Mouse (Mus musculus) frontal cortex, postnatal 25 days (tissue): ENCODE measurements around the gene Heg1.

ENCODE experiments used
- DNase-seq, 2 experiments: peaks; one replicate each; pipeline ENCODE4 v3.0.0; 2022; ENCODE audit warnings: low spot score in 2 of 2

The Heg1 gene

DNA sequence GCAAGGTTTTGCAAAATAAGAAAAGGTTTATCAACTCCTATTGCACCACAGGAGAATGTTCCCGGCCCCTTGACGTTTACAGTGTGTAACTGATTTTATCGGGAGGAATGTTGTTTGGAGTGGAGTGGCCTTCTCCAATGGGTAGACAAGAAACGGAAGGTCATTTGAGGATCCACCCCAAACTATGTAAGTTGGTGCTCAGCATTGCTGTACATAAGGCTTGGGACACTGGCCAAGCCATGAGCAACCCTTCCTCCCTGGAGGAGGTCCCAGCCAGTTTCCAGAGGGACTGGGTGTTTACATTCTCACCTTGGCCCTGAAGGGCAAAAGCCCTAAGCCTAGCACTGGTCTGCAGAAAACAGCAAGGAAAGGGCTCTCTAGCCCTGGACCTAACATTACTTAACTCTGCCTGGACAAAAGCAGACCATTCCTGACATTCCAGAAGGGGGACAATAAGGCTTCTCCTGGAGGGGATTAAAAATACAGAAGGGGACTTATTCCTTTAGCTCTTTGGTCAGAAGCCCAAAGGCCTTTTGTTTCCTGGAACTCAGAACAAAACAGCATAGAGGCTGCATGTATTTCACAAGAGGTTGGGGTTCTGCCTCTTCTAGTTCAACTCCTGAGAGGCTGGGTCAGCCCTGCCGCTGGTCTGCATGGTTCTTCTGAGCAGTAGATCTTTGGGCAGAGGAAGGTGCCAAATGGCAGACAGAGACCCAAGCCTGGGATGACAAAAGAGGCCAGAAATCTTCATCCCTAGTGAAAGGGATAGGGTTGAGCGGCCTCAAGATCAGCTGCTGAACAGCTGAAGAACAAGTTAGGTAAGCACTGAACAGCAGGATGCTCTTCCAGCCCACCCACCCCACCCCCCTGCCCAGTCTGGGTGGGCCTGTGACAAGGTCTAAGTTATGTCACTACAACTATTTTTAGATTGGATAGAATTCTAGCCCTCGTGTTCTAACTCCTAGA is 7.5 kb upstream of the Heg1 start:
- no peak for DNase-seq

DNA sequence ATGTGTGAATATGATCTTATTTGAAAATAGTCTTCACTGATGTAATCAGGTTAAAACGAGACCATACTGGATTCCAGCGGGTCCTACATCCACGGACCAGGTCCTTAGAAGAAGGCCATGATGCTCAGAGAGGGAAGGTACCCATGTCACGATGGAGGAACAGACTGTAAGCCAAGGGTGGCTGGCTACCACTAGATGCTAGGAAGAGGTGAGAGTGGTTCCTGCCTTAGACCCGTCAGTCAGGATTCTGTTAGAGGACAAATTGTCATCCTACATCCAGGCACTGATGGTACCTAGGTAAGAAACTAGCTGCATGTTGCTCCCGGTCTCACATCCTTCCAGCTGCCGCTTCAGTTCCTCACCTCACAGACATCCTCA is 6.9 kb upstream of the Heg1 start:
- no peak for DNase-seq

DNA sequence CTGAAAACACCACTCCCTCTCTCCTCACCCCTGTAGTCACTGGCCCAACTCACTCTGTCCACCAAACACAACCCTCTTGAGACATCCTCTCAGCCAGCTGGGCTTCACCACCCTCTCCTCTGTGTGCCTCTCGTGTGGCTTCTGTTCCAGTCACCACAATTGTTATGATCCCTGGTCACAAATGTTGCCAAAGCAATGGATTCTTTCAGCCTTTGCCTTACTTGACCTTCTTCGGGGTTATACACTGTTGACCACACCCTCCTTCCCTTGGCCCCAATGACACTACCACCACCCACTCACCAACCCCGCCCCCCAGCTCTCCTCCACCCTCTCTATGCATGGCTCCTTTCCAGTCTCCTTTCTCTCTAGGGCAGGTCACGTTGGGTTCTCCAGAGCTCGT is 6.3 kb upstream of the Heg1 start:
- no peak for DNase-seq

DNA sequence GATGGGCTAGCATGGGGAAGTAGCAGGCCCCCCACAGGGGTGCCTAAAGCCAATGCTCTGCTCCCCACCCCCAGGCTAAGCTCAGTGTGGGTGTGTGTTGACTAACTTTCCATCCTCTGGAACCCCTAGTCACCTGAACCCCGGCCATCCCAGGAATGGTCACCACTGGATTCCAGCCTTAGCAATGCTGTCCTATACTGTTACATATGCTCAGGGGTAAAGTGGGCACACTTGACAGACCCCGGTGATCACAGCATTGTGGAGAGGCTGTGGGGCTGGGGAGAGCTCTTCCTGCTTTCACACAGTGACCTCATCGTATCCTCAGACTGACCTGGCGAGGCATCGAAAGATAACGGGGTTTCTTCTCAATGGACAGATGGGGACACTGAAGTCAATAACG is 3.9 kb upstream of the Heg1 start:
- DNase-seq, result no peak

DNA sequence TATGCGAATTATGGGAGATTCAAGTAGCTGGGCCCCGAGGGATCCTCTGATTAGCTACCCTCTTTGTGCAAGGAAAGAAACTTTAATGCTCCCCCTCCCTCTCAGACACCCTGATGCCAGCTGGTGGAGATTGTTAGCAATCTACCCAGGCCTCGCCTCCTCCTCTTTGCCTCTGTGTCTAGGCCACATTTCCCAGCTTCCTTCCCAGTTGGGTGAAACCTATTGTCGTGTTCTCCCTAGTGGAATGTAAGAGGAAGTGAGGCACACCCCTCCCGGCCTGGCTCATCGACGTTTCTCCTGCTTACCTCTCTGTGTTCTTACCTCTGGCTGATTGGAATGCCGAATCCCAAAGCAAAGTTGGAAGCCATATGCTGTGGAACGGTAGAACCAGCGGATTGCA is 3.4 kb upstream of the Heg1 start:
- DNase-seq, result no peak

DNA sequence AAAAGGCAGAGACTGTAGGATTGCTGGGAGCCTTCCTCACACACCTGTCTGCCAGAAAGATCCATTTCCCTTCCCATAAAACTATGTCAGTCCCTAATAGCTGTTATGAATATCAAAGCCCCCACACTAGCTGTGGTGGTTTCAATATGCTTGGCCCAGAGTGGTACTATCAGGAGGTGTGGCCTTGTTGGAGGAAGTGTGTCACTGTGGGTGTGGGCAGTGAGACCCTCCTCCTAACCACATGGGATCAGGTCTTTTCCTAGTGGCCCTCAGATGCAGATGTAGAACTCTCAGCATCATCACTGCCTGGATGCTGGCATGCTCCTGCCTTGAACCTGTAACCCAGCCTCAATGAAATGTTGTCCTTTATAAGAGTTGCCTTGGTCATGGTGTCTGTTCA is 2.5 kb upstream of the Heg1 start:
- no peak for DNase-seq

DNA sequence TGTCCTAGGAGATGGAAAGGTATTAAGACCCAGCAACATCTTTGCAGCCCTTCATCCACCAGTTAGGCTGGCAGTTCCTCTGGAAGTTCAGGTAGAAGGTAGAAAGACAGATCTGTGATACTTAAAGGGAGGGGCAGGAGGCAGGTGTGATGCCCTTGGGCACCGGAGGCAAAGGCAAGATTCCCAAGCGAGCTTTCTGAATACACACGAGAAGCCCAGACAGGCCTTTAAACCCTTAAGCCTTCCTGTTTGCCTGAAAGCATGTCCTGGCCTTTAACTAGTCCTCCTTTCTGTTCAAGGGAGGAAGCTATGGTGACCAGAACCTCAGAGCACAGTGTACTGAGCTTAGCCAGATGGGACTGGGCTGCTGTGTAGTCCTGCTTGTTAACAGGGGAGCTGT is 1.5 kb upstream of the Heg1 start:
- no peak for DNase-seq

DNA sequence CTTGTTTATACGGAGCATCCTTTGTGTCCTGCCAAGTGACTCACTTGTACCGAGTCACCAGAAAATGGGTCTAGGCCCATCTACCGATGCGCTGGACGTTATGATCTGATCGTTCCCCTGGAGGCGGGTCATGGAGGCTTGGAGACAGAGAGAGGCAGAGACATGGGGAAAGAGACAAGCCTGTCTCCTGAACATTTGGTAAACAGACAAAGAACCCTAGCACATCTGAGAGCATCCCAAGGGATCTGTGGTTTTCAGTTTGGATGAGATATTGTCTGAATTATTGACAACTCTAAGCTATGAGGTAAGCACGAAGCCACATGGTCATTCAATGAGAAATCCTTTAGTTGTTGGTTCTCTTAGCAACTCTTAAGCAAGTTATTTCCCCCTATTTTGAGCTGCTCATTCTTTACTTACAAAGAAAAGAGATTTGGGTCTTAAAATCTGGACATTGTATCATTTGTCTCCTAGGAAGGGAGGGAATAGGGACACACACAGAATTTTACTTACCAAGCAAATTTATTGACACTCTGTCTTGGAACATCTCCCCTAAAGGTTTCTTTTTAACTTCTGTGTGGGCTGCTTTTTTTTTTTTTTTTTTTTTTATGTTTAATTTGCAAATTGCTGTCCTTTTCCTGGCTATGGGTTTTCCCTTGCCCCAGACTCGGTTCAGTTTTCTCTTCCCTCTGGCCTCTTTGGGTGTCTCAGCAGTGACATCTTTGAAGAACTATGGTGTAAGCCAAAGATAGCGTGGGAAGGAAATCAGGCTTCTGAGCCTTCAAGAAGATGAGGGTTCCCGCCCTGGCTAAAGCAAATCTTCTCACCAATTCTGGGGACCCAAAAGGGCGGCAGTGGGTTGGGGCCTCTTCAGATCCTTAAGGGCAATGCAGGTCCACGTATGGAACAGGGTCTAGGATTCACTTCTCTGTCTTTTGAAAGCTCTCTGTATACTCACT is 686 bp upstream of the Heg1 start:
- no peak for DNase-seq

DNA sequence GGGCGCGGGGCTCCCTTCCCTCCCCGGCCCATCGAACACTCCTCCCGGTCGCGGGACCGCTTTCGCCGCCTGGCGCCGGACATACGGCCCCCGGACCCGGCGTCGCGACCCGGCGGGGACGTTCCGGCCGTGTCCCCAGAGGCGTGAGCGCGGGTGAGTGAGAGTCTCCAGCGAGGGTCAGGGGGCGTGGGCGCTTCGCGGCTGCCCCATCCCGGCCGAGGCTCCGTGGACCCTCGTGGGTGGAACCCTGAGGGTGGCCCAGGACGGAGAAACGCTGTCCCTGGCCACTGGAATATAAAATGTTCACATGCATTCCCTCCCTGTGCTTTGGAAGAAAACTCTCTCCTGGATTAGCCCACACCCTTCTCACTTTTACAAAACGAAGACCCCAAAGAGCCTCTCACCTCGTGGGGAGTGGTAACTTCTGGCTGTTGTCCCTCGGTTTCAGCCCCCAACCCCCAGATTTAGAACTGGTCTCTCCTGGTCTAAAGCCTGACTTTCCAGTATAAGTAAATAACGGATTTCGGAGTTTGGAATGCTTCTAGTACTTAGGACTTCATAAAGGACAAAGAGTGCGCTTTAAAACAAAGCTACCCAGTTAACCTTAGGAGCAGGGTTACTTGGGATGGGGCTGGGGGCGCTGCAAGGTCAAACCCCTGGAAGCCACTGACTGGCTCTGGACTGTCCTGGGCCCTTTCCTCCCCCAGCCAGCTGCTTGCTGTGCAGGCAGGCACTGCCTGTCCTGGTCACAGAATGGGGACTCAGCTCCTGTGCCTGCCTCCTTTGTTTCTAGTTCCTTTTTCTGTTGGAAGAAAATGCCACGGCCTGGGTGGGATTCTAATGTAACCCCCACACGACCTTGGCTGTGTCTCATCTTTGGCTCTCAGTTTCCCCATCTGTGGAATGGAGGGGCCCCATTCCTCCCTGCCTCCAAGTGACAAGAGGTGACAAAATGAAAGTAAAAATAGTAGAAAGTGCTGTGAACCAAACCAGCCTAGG is 832 bp downstream of the Heg1 start:
- DNase-seq, result no peak

DNA sequence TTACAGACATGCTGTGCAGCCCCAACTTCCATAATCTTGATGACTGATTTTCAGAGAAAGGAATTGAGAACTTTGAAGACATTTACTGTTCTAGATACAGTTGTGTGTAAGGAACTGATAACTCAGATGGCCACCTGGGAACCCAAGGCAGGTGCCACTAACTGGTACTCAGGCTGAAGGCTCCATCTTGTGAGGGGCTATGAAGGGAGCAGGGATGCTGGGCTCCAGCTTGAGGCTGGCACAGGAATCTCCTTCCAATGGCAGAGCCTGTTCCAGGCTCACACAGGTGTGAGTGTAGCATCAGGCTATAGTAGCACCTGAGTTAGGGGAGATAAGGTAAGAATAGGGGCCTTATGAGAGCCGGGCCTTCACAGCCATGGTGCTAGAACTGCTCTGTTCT is 1.9 kb downstream of the Heg1 start:
- no peak for DNase-seq

DNA sequence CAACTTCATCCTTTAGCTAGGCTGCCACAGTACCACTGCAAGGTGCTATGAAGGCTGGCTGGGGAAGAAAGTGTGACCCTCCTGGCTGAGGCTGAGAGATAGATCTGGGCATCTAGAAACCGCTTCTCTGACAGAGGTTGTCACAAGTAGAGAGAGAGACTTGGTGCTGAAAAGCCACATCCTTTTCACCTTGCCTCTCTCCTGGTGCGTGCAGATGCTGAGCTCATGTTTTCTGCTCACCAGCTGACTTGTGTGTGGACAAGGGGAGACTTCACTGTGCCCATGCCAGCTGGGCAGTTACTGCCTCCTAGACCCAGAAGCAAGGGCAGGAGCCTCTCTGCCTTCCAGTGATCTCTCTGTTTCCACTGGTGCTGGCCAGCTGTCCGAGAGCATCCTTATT is 3.6 kb downstream of the Heg1 start:
- no peak for DNase-seq

DNA sequence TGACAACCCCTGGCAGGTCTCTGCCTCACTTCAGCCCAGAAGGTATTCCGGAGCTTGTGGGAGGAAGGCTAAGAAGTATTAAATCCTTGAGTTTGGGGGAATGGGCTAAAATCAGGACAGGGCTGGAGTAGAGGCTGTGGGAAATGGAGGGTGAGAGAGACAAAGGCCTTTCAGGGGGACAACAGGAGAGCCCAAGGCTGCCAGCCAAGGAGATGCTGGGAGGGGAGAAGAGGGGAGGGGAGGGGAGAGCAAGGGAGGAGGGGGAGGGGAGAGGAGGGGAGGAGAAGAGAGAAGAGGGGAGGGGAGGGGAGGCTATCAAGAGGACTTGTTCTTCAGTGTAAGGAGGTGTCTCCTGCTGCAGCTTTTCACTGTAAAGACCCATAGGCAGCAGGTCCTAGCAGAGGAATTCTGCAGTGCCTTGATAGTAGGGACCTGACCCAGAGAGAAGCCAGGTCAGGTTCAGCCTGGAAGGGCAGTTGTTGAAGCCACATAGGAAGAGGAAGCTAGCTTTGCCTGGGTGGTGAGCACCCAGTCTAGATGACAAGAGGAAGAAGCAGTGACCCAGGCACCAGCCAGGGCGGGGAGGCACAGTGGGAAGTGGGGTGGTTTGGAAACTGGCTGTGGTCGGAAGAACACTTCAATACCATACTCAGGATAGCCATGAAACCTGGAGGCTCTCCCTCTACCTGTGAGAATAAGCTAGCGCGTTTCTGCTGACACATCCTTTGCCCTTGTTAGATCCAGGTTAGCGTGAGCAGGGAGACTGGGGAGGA is 7.0 kb downstream of the Heg1 start:
- DNase-seq, result no peak

DNA sequence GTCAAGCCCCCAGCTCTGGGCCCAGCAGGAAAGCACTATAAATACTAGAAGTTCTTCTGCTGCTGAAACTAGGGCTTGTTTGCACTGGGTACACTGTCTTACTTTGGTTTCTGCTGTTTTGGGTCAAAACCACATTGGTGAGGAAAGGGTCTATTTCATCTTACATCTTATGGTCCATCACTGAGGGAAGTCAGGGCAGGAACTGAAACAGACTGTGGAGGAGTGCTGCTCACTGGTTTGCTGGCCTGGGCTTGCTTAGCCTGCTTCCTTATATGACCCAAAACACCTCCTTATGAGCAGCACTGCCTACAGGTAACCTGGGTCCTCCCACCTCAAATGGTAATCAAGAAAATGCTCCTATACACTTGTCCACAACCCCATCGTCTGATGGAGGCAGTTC is 9.4 kb downstream of the Heg1 start:
- no peak for DNase-seq

DNA sequence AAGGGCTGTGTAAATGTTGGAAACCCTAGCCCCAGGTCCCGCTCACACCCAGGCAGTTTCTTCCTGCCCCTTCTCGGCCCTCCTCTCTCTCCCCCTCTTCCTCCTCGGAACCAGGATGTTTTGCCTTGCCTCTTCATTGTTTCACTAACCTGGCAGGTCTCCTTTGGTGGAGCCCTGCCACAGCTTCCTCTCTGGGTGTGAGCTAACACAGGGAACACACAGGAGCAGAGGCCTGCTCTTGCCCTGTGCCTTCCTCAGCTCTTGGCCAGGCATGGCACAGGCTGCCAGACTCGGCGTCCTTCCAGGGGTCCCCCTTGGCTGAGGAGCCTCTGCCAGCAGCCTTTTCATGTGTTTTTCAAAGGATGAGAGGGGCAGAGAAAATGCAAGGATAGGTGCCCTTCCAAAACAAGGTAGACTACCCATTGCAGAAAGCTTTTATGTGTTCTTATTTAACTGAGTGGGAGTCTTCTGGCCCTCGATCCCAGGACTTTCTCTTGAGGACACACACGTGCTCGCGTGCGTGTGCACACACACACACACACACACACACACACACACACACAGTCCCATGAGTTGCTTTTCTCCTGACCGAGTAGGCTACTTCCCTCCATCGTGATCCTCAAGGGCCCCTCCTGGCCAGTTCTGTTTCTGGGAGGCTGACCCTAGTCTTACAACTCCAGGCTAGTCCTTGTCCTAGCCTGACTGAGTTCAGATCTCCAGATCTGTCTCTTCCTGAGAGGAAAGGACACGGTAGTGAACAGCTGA is 12.8 kb downstream of the Heg1 start:
- no peak for DNase-seq

DNA sequence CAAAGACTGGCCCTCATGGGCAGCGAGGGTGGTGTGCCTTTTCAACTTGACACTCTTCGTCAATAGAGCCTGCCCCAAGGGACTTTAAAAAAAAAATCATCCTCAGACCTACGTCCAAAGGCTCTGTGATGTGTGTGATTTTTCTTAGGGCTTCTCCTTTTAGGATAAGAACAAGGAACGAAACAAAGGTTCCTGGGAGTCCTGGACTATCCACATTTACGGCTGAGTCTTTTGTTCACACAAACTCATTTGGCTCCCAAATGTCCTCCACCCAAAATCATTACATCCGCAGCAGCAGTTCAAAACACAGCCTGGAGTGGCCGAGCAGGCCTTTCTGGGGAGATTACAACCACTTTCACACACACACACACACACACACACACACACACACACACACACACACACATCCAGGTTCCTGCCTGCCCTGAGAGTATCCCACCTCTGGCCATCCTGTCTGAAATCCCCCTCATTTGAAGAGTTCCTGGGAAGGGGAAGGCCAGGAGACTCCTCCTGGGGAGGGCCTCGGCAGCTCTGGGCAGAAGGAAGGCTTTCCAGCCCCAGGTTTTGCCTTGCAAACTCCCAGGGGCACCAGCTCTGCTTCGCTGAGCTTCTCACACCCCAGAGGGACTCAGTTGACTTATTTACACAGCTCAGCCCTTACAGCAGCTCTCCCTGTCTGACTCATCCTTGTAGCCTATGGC is 13.6 kb downstream of the Heg1 start:
- DNase-seq, result no peak

DNA sequence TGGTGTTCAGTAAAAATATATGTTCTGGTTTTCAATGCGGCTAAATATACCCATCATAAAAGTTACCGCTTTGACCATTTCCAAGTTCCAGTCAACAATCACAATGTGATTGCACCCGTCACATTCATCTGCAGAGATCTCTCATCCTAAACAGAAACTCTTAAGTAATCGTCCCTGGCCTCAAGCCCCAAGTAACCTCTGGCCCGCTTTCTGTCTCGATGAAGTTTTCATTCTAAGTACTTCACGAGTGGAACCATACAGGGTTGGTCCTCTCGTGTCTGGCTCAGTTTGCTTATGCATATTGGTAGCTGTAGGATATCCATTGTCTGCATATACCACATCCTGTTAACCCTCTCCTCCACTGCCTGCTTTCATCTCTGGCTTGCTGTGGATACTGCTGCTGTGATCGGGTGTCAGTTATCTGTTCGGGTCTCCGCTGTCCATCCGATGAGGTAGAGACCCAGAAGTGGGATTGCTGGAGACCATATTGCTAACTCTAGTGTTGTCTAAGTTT is 14.2 kb downstream of the Heg1 start:
- no peak for DNase-seq

DNA sequence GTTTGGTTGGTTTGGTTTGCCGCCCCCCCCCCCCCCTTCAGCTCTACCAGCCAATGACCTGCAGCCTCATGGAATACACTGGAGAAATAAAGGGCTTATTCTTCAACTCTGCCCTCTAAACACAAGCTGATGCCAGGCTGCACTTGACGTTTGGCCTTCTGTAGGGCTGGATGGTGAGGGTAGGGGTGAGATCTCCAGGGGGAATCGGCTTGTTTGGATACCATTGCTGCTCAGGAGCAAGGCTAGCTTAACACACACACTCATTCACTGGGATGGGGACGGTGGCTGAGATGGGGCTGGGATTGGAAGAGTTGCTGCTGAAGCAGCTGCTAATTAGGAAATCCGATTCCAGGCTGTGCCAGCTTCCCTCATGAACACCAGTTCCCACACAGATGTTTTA is 16.4 kb downstream of the Heg1 start:
- DNase-seq, result no peak

DNA sequence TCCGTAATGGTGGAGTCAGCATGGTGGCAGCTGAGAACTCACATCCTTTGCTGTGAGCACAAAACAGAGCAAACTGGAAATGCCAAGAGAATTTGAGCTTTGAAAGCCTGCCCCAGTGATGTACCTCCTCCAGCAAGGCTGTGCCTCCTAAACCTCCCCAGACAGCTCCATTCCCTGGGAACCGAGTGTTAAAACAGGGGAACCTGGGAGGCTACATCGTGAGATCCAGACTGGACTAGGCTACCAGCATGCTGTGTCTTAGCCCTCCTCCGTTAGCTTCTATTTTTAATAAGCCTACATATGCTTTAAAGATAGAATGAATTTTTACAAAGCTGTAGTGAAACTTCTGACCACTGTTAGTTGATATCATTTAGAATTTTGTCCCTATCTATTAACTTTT is 17.7 kb downstream of the Heg1 start:
- DNase-seq, result no peak

DNA sequence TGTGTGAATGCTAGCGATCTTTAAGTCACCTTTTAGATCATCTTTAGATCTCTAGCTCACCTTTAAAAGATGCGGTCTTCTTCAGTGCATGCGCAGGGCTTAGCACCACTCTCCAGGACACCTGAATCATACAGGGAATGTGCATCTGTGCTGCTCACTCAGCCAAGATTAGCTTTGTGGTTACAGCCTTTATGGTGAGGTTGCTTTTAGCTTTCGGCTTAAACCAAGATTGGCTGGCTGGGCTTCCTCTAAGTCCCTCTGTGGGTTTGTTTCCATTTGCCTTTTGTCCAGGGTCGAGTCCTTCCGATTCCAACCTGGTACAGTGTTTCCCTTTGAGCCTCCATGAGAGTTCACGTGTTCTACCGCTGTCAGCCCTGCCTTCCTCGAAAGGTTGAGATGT is 20.1 kb downstream of the Heg1 start:
- DNase-seq, result no peak
